ENCODE assay signal across 8 mouse cellular contexts in the genomic region with DNA sequence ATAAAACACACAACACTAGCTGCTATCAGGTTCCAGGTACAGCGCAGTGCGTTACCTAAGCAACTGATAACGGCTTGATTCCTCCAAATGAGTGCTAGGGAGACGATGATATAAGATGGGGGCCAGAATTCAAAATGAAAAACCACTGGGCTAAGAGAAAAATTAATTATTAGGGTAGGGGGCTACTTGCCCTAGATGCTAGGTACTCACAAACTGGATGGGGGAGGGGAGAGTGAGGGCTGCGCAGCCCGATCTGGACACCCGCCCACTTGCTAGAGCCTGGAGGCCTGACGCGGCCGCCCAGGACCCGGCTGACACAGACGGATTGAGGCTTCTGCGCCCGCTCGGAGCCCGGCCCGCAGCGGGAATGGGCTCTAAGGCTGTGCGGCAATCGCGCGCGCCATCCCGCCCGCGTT. TPM values are rescaled to one million over a fixed set of nuclear protein-coding genes. Genes with fewer than 3 reads are reported as not detected.
DNase-seq lines count a peak whose midpoint lies in the region; ATAC-seq and TF ChIP-seq lines count a peak whose summit lies in the region.

No protein-coding gene starts in this region.

- WGBS in hindbrain, embryonic 10.5 days, result 1% methylated on average over 26 of the region's 26 CpGs
- WGBS in lung, embryonic 15.5 days, result under 1% methylated on average over 21 of the region's 26 CpGs
- 1% methylated on average over 26 of the region's 26 CpGs for WGBS in stomach, postnatal 0 days

- H3K36me3 ChIP-seq in hindbrain, embryonic 10.5 days, result peaks cover 8% of the 10 kb centered on the region
- H3K36me3 ChIP-seq in lung, embryonic 15.5 days, result no peaks in the 10 kb centered on the region
- no peaks in the 10 kb centered on the region for H3K36me3 ChIP-seq in stomach, postnatal 0 days (ENCODE audit: control insufficient read depth, insufficient read depth, low read length)

- peaks cover 62% of the 10 kb centered on the region for H3K4me1 ChIP-seq in hindbrain, embryonic 10.5 days (replicated peaks)
- peaks cover 40% of the 10 kb centered on the region for H3K4me1 ChIP-seq in lung, embryonic 15.5 days
- H3K4me1 ChIP-seq in stomach, postnatal 0 days (replicated peaks; ENCODE audit: control insufficient read depth, insufficient read depth), result 0 out of 2 replicates have a peak, but pooled peaks cover 2% of the 10 kb centered on the region

- H3K27ac ChIP-seq in hindbrain, embryonic 10.5 days, result peak overlapping the region; percentile 100
- H3K27ac ChIP-seq in lung, embryonic 15.5 days, result peak overlapping the region; percentile 100
- peak overlapping the region; percentile 100 for H3K27ac ChIP-seq in stomach, postnatal 0 days (replicated peaks)

- H3K27me3 ChIP-seq in hindbrain, embryonic 10.5 days (ENCODE audit: insufficient read depth, poor library complexity, severe bottlenecking), result no peaks in the 10 kb centered on the region
- H3K27me3 ChIP-seq in lung, embryonic 15.5 days, result no peaks in the 10 kb centered on the region
- H3K27me3 ChIP-seq in stomach, postnatal 0 days (ENCODE audit: control insufficient read depth, insufficient read depth, low read length), result no peaks in the 10 kb centered on the region

- peak overlapping the region; percentile 77 for H3K4me2 ChIP-seq in lung, embryonic 15.5 days
- peak overlapping the region; percentile 68 for H3K4me2 ChIP-seq in stomach, postnatal 0 days (replicated peaks; ENCODE audit: low read depth)

- H3K9me3 ChIP-seq in hindbrain, embryonic 10.5 days, result no peaks in the 10 kb centered on the region
- H3K9me3 ChIP-seq in lung, embryonic 15.5 days, result no peaks in the 10 kb centered on the region
- no peaks in the 10 kb centered on the region for H3K9me3 ChIP-seq in stomach, postnatal 0 days (ENCODE audit: control insufficient read depth, low read length)

- peak overlapping the region; percentile 93 for H3K4me3 ChIP-seq in hindbrain, embryonic 10.5 days
- peak overlapping the region; percentile 95 for H3K4me3 ChIP-seq in lung, embryonic 15.5 days
- peak overlapping the region; percentile 96 for H3K4me3 ChIP-seq in stomach, postnatal 0 days (ENCODE audit: low read depth, low read length)

- peak overlapping the region; percentile 100 for H3K9ac ChIP-seq in lung, embryonic 15.5 days
- peak overlapping the region; percentile 98 for H3K9ac ChIP-seq in stomach, postnatal 0 days (ENCODE audit: low read length)

- no peak for TF ChIP-seq CTCF in stomach, postnatal 0 days (IDR thresholded peaks at IDR 0.05; ENCODE audit: low read depth)

- DNase-seq in layer of hippocampus, adult 9-11 months, result peak; percentile 54
- DNase-seq in layer of hippocampus, postnatal 10 days (ENCODE audit: low spot score in 2 of 2), result no peak
- DNase-seq in MEL-GATA-1-ER (ENCODE audit: extremely low read depth, low read depth), result peak; percentile 56
- DNase-seq in cerebellum, postnatal 14 days, result peak; percentile 83 to 88
- DNase-seq in hindbrain, embryonic 10.5 days (ENCODE audit: low spot score), result peak; percentile 72
- peak; percentile 62 for DNase-seq in stomach, postnatal 0 days (ENCODE audit: low spot score)
- DNase-seq in urinary bladder, adult 2 months (ENCODE audit: low spot score), result no peak

- ATAC-seq in lung, embryonic 15.5 days (ENCODE audit: borderline replicate concordance, extremely low read depth, low FRiP score, low TSS enrichment), result peak; percentile 29
- ATAC-seq in stomach, postnatal 0 days (ENCODE audit: low FRiP score, low TSS enrichment), result peak; percentile 32; the same call in 1 of the 2 replicates

- no peak for TF ChIP-seq EP300 in stomach, postnatal 0 days (optimal IDR thresholded peaks at IDR 0.05)

RNA-seq across cellular contexts. Expression of a gene that starts 0.6 kb away (rescaled TPM):
- total RNA-seq in layer of hippocampus, postnatal 10 days (2021), result 10 to 100 TPM; 16.9 to 20.9 TPM
- 16.5 and 17.9 TPM in 2 replicates for polyA plus RNA-seq in hindbrain, embryonic 10.5 days (2016; fragmentation: Nextera tagmentation; extraction: Ambion mirVana)
- polyA plus RNA-seq in lung, embryonic 15.5 days (2015; fragmentation: Nextera tagmentation; extraction: Ambion mirVana), result 15.8 and 16.7 TPM in 2 replicates
- 7.0 and 7.4 TPM in 2 replicates for polyA plus RNA-seq in stomach, postnatal 0 days (2015; fragmentation: Nextera tagmentation; extraction: Ambion mirVana)
- 11.2 and 13.5 TPM in 2 replicates for polyA plus RNA-seq in urinary bladder, adult 2 months (2012; rRNA removed)

RNA-seq across cellular contexts. Expression of a gene that starts 1.3 kb away (rescaled TPM):
- total RNA-seq in layer of hippocampus, postnatal 10 days (2021), result 1 to 10 TPM; 5.6 to 6.1 TPM
- 5.6 and 7.9 TPM in 2 replicates for polyA plus RNA-seq in hindbrain, embryonic 10.5 days (2016; fragmentation: Nextera tagmentation; extraction: Ambion mirVana)
- polyA plus RNA-seq in lung, embryonic 15.5 days (2015; fragmentation: Nextera tagmentation; extraction: Ambion mirVana), result 9.6 and 10.8 TPM in 2 replicates
- 4.8 and 5.0 TPM in 2 replicates for polyA plus RNA-seq in stomach, postnatal 0 days (2015; fragmentation: Nextera tagmentation; extraction: Ambion mirVana)
- polyA plus RNA-seq in urinary bladder, adult 2 months (2012; rRNA removed), result 5.9 and 6.3 TPM in 2 replicates

RNA-seq across cellular contexts. Expression of a gene that starts 35.2 kb away (rescaled TPM):
- 10 to 100 TPM; 62.3 to 75.3 TPM for total RNA-seq in layer of hippocampus, postnatal 10 days (2021)
- polyA plus RNA-seq in hindbrain, embryonic 10.5 days (2016; fragmentation: Nextera tagmentation; extraction: Ambion mirVana), result 9.5 and 9.8 TPM in 2 replicates
- polyA plus RNA-seq in lung, embryonic 15.5 days (2015; fragmentation: Nextera tagmentation; extraction: Ambion mirVana), result 8.5 and 10.5 TPM in 2 replicates
- polyA plus RNA-seq in stomach, postnatal 0 days (2015; fragmentation: Nextera tagmentation; extraction: Ambion mirVana), result 18.8 and 18.9 TPM in 2 replicates
- 52.9 and 65.7 TPM in 2 replicates for polyA plus RNA-seq in urinary bladder, adult 2 months (2012; rRNA removed)

RNA-seq across cellular contexts. Expression of a gene that starts 44.1 kb away (rescaled TPM):
- total RNA-seq in layer of hippocampus, postnatal 10 days (2021), result 10 to 100 TPM; 48.9 to 52.7 TPM
- polyA plus RNA-seq in hindbrain, embryonic 10.5 days (2016; fragmentation: Nextera tagmentation; extraction: Ambion mirVana), result 3.7 and 4.0 TPM in 2 replicates
- polyA plus RNA-seq in lung, embryonic 15.5 days (2015; fragmentation: Nextera tagmentation; extraction: Ambion mirVana), result 23.3 and 28.7 TPM in 2 replicates
- 2.0 and 2.2 TPM in 2 replicates for polyA plus RNA-seq in stomach, postnatal 0 days (2015; fragmentation: Nextera tagmentation; extraction: Ambion mirVana)
- 4.6 and 7.6 TPM in 2 replicates for polyA plus RNA-seq in urinary bladder, adult 2 months (2012; rRNA removed)

RNA-seq across cellular contexts. Expression of a gene that starts 48.5 kb away (rescaled TPM):
- 1 to 10 TPM; 1.5 to 2.5 TPM for total RNA-seq in layer of hippocampus, postnatal 10 days (2021)
- polyA plus RNA-seq in hindbrain, embryonic 10.5 days (2016; fragmentation: Nextera tagmentation; extraction: Ambion mirVana), result 1.1 and 1.5 TPM in 2 replicates
- 4.9 and 5.0 TPM in 2 replicates for polyA plus RNA-seq in lung, embryonic 15.5 days (2015; fragmentation: Nextera tagmentation; extraction: Ambion mirVana)
- 3.5 and 4.9 TPM in 2 replicates for polyA plus RNA-seq in stomach, postnatal 0 days (2015; fragmentation: Nextera tagmentation; extraction: Ambion mirVana)
- 11.8 TPM in 2 replicates for polyA plus RNA-seq in urinary bladder, adult 2 months (2012; rRNA removed)

Comparison
In these comparisons a context has a peak if more than half of its experiments do, and no peak if none do; other contexts are left out.
1. DNase-seq: peak in layer of hippocampus, adult 9-11 months (single experiment), MEL-GATA-1-ER (single experiment), cerebellum, postnatal 14 days (2 of 2), hindbrain, embryonic 10.5 days (single experiment) and stomach, postnatal 0 days (single experiment); none in layer of hippocampus, postnatal 10 days (0 of 2) and urinary bladder, adult 2 months (single experiment).
2. Peak in every context shown above with its lines, with median percentiles within 50 percentile points of each other: H3K27ac ChIP-seq and H3K4me3 ChIP-seq.